Mouse (Mus musculus) neural tube, embryonic 11.5 days (tissue): ENCODE data around the gene Adamtsl2. TPM values are rescaled to one million over a fixed set of nuclear protein-coding genes. Genes with fewer than 3 reads are reported as not detected.

Experiments used
- ATAC-seq: fragments of 200-750 bp; cut with Nextera tagmentation; 2 replicates; pipeline ENCODE4 v1.8.0; 2017; ENCODE audit warnings: moderate number of reproducible peaks, mild to moderate bottlenecking, moderate TSS enrichment, moderate library complexity; ENCODE audit not compliant: insufficient read depth, low FRiP score, low TSS enrichment
- DNase-seq: peaks from one replicate; pipeline ENCODE4 v3.0.0-alpha.2; 2015; ENCODE audit warnings: low spot score
- H3K27ac ChIP-seq: fragments of 300-500 bp; sonication (generic); 2 replicates; pipeline ENCODE4 v1.5.1; 2014; ENCODE audit warnings: low read depth, mild to moderate bottlenecking, low read length
- H3K27me3 ChIP-seq: fragments of 300-500 bp; sonication (generic); 2 replicates; pipeline ENCODE4 v1.6.1; 2014; ENCODE audit warnings: mild to moderate bottlenecking, low read length, mixed read lengths; ENCODE audit not compliant: control insufficient read depth, insufficient read depth
- H3K36me3 ChIP-seq: fragments of 300-500 bp; sonication (generic); 2 replicates; pipeline ENCODE4 v1.6.1; 2014; ENCODE audit warnings: mild to moderate bottlenecking, low read length, moderate library complexity, mixed read lengths; ENCODE audit not compliant: control insufficient read depth, insufficient read depth
- H3K4me1 ChIP-seq: fragments of 300-500 bp; sonication (generic); 2 replicates; pipeline ENCODE4 v1.6.1; 2014; ENCODE audit warnings: low read length, mixed read lengths; ENCODE audit not compliant: control insufficient read depth, insufficient read depth
- H3K4me2 ChIP-seq: fragments of 300-500 bp; sonication (generic); 2 replicates; pipeline ENCODE4 v1.6.1; 2014; ENCODE audit warnings: low read depth, mild to moderate bottlenecking, moderate library complexity
- H3K4me3 ChIP-seq: fragments of 300-500 bp; sonication (generic); 2 replicates; pipeline ENCODE4 v1.5.1; 2014; ENCODE audit warnings: low read depth, low read length
- H3K9ac ChIP-seq: fragments of 300-500 bp; sonication (generic); 2 replicates; pipeline ENCODE4 v1.6.1; 2014; ENCODE audit warnings: mild to moderate bottlenecking, low read length
- H3K9me3 ChIP-seq: fragments of 300-500 bp; sonication (generic); 2 replicates; pipeline ENCODE4 v1.6.1; 2016; ENCODE audit warnings: low read length; ENCODE audit not compliant: control insufficient read depth
- WGBS: fragments of 180-500 bp; shearing (Covaris S2); extraction: QIAGEN DNeasy Blood & Tissue Kit; methylation state at CpG from one replicate; pipeline ENCODE4 v1.1.7; 2014; 5-methylcytosine and 5-hydroxymethylcytosine counted together
- polyA plus RNA-seq: library from polyadenylated mRNA; unstranded; fragments of >200 nt; fragmentation: Nextera tagmentation; extraction: Ambion mirVana; gene quantifications from 2 replicates; pipeline ENCODE4 v1.2.1, GENCODE M21; 2014

The Adamtsl2 gene
- polyA plus RNA-seq, 1 experiment from 2014 or later, result 7.2 TPM

DNA sequence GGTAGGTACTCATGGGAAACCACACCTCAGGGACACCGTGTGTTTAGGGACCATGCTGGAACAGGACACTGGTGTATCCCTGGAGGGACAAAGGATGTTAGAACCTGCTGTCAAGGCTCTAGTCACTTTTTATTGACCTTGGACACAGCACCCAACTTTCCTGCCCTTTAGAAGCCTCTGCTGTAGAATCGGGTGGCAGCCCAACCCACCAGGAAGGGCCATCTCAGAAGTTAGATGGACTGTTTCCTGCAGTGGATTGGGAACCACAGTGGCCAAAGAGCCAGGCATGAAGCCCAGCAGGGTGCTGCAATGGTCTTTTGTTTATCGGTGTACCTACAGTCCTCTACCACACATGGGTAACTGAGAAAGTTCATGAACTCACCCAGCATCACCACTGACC is 34.5 kb upstream of the Adamtsl2 start:
- Histone ChIP-seq H3K9me3 (no peaks in the 10 kb centered on the region), H3K36me3 (no peaks in the 10 kb centered on the region), H3K27me3 (no peaks in the 10 kb centered on the region), H3K4me3 (no peak overlapping the region), H3K9ac (no peak overlapping the region), H3K4me1 (no peaks in the 10 kb centered on the region), H3K4me2 (no peak overlapping the region), H3K27ac (no peak overlapping the region)
- no peak for DNase-seq
- no peak for ATAC-seq
- WGBS, result 72% methylated on average over 3 of the region's 3 CpGs

DNA sequence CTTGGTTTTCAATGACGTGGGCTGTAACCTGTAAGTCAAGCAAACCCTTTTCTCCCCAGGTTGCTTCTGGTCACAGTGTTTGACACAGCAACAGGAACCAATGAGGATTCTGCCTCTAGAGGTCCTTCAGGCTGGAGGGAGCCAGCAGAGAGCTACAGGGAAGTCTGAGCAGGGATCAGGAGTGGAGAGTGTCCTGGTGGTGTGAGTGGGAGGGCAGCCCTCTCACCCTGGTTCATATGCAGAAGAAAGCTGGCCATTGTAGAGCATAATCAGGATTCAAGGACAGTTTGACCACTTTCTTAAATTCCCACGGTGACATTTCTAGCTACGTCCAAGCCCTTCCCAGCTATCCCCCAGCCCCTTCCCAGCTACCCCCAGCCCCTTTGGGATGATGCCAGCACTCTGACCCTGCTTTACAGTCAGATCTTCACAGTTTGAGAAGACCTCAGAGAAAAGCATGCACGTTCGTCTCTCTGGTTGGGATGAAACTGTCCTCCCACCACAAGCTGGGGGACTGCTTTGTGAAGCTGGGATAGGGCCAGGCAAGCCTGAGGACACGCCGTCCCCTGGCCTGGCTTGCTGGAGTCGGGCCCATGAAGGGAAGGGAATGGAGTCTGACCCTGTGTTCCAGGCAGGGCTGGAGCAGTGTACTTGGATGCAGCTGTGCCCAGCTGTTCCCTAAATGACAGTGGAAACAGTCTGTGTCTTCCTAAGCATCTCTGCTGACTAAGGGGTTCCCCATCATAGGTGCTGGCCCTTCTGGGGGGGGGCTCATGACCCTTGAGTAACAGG is 33.0 kb upstream of the Adamtsl2 start:
- 70% methylated on average over 8 of the region's 8 CpGs for WGBS
- Histone ChIP-seq H3K4me2 (no peak overlapping the region), H3K4me1 (no peaks in the 10 kb centered on the region), H3K36me3 (no peaks in the 10 kb centered on the region), H3K9me3 (no peaks in the 10 kb centered on the region), H3K27ac (no peak overlapping the region), H3K27me3 (no peaks in the 10 kb centered on the region), H3K4me3 (no peak overlapping the region), H3K9ac (no peak overlapping the region)
- DNase-seq (no peak), ATAC-seq (no peak)

DNA sequence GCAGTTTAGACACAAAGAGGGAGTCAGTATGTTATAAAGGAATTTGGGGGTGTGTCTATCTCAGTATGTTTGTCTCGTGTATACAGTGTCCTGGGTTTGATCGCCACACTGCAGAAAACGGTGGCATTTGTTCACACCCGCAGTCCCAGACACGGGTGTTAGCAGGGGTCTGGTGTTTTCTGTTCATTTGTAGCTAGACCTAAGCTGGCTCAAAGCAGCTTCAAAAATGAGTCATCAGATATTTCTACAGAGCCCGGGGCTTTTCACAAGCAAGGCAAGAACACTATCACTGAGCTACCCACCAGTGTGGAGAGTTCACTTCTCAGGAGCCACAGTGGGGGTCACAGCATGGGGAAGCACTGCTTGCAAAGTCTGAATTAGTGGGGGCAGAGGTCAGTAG is 29.8 kb upstream of the Adamtsl2 start:
- ATAC-seq (no peak), DNase-seq (no peak)
- Histone ChIP-seq H3K9ac (no peak overlapping the region), H3K27me3 (no peaks in the 10 kb centered on the region), H3K9me3 (no peaks in the 10 kb centered on the region), H3K4me3 (no peak overlapping the region), H3K27ac (no peak overlapping the region), H3K4me2 (no peak overlapping the region), H3K4me1 (no peaks in the 10 kb centered on the region), H3K36me3 (no peaks in the 10 kb centered on the region)
- 62% methylated on average over 6 of the region's 6 CpGs for WGBS

DNA sequence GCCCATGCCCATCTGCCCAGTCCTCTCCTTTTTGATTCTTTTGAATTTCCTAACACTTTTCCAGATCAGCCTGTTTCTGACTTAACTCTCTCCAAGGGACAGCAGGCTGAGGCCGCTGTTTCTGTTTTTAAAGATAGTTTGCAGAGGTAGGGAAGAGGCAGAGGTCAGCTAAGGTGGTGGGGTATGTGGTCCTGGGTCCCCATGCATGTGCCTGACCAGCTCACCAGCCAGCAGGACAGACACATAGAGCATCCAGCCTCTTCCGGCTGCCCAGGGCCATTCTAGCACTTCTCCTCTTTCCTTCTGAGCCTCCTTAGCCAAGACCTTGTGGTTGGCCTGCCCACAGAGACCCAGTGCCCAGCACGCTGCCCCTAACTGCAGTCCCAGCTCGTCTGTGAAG is 20.9 kb upstream of the Adamtsl2 start:
- Histone ChIP-seq H3K27ac (no peak overlapping the region), H3K4me1 (no peaks in the 10 kb centered on the region)

DNA sequence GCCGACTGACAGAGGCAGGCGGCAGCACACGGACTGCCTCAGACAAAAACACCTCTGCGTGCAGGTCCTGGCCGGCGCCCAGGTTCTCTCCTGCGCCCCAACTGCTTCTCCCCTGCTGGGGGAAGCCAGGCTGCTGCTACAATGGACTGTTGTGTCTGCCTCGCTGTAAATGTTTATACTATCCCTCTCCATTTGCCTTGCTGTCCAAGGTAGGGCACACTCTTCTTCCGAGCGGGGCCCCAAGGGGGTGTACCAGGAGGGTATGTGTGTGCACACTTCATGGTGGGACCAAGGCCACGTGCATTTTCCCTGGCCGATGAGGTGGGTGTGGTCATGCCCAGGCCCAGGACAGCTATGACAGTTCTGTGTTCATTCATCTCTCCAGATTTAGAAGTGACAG is 20.4 kb upstream of the Adamtsl2 start:
- Histone ChIP-seq H3K4me3 (no peak overlapping the region), H3K9ac (no peak overlapping the region; the same call in 1 of the 2 replicates), H3K27ac (no peak overlapping the region), H3K9me3 (no peaks in the 10 kb centered on the region), H3K4me2 (no peak overlapping the region), H3K27me3 (no peaks in the 10 kb centered on the region), H3K4me1 (no peaks in the 10 kb centered on the region), H3K36me3 (no peaks in the 10 kb centered on the region)
- ATAC-seq, result no peak
- no peak for DNase-seq
- 16% methylated on average over 12 of the region's 12 CpGs for WGBS

More for the DNA sequence above, 20.9 kb upstream of the Adamtsl2 start:
- no peaks in the 10 kb centered on the region for H3K36me3 ChIP-seq
- H3K27me3 ChIP-seq, result no peaks in the 10 kb centered on the region
- no peak overlapping the region for H3K4me2 ChIP-seq
- DNase-seq (no peak), ATAC-seq (no peak)
- no peak overlapping the region; the same call in 1 of the 2 replicates for H3K9ac ChIP-seq
- WGBS, result 22% methylated on average over 4 of the region's 4 CpGs
- H3K9me3 ChIP-seq, result no peaks in the 10 kb centered on the region
- H3K4me3 ChIP-seq, result no peak overlapping the region

- ATAC-seq, result no peak
- Histone ChIP-seq H3K4me2 (no peak overlapping the region), H3K4me3 (no peak overlapping the region), H3K9ac (no peak overlapping the region), H3K27ac (no peak overlapping the region), H3K9me3 (no peaks in the 10 kb centered on the region), H3K4me1 (no peaks in the 10 kb centered on the region), H3K36me3 (no peaks in the 10 kb centered on the region), H3K27me3 (no peaks in the 10 kb centered on the region)
- 82% methylated on average over 9 of the region's 9 CpGs for WGBS
- DNase-seq, result no peak
These were observed 20.0 kb upstream of the Adamtsl2 start for GRCm38 (mm10) chr2:27059187-27059586.

DNA sequence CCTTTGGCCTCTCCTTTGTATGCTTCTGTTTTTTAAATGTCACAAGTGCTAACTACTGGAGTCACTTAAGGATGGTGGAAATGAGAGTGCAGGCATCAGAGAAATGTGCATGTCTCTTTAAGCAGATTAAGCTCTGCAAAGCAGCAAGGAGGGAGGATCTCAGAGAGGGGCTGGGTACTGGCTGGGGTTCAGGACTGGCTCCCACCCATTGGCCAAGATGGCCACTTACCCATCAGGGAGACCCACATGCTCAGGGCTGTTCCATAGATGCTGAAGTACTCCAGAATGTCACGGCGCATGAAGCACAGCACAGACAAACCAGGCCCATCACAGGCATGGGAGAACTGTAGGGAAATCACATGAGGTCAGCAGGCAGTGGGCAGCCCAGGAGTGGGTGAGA is 12.1 kb upstream of the Adamtsl2 start:
- Histone ChIP-seq H3K27ac (no peak overlapping the region), H3K27me3 (no peaks in the 10 kb centered on the region), H3K4me3 (no peak overlapping the region), H3K9me3 (no peaks in the 10 kb centered on the region), H3K36me3 (no peaks in the 10 kb centered on the region), H3K4me1 (peaks cover 4% of the 10 kb centered on the region; the same call in 1 of the 2 replicates), H3K4me2 (no peak overlapping the region), H3K9ac (no peak overlapping the region)
- DNase-seq, result no peak
- 81% methylated on average over 2 of the region's 2 CpGs for WGBS
- no peak for ATAC-seq

DNA sequence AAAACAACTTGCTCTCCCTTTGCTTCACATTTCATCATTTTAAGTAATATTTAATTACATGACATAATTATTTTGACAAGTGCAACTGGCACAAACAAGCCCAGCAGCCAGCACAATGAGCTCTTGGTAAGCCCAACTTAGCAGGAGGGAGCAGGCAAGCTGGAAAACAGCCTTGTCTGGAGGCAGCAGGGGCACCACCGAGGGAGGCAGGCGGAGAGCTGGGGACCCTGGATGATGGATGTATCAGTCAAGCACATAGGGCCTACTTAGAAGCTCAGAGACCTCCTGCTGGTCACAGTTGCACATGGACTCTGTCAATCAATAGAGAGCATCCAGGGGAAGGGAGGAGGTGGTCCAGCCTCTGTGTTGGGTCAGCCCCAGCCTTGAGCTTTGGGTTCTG is 11.2 kb upstream of the Adamtsl2 start:
- H3K36me3 ChIP-seq, result no peaks in the 10 kb centered on the region
- H3K9me3 ChIP-seq, result no peaks in the 10 kb centered on the region
- no peak overlapping the region for H3K4me2 ChIP-seq
- 37% methylated on average over 2 of the region's 2 CpGs for WGBS
- DNase-seq (no peak), ATAC-seq (no peak)
- H3K27me3 ChIP-seq, result no peaks in the 10 kb centered on the region
- H3K4me1 ChIP-seq, result peaks cover 7% of the 10 kb centered on the region; the same call in 1 of the 2 replicates
- H3K4me3 ChIP-seq, result no peak overlapping the region
- H3K27ac ChIP-seq, result no peak overlapping the region
- H3K9ac ChIP-seq, result no peak overlapping the region

DNA sequence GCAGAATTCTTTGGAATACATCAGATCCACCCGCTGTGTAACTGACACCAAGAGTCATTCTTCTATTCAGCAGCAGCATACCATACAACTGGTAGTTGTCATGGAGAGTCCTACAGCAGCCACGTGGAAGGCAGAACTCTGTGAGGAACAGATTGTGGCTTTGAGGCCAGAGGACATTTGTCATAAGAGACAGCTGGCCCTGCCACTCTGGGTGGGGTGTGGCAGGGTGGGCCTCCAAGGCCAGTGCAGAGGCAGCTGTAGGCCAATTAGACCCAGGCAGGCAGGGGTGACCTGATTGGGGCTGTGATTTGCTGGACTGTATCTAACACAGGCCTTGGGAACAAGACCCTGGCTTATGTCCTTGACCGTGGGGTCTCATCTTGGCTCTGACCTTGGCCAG is 9.5 kb upstream of the Adamtsl2 start:
- DNase-seq, result peak; percentile 46
- H3K36me3 ChIP-seq, result no peaks in the 10 kb centered on the region
- H3K4me2 ChIP-seq, result no peak overlapping the region
- no peak overlapping the region for H3K4me3 ChIP-seq
- H3K9me3 ChIP-seq, result no peaks in the 10 kb centered on the region
- no peak for ATAC-seq
- no peak overlapping the region for H3K9ac ChIP-seq
- WGBS, result 42% methylated on average over 3 of the region's 3 CpGs
- peaks cover 8% of the 10 kb centered on the region; the same call in 1 of the 2 replicates for H3K4me1 ChIP-seq
- H3K27ac ChIP-seq, result no peak overlapping the region
- no peaks in the 10 kb centered on the region for H3K27me3 ChIP-seq
